Mouse (Mus musculus) liver, embryonic 15.5 days (tissue): ENCODE results near the gene Prickle2. TPM values are rescaled to one million over a fixed set of nuclear protein-coding genes. Genes with fewer than 3 reads are reported as not detected.

Experiments
- ATAC-seq: fragments of 200-750 bp; cut with Nextera tagmentation; 2 replicates; pipeline ENCODE4 v1.8.0; 2017; ENCODE audit warnings: moderate number of reproducible peaks, mild to moderate bottlenecking, moderate library complexity; ENCODE audit not compliant: insufficient read depth
- H3K27ac ChIP-seq: fragments of 300-500 bp; sonication (generic); replicated peaks from 2 replicates; pipeline ENCODE4 v1.5.1; 2015; ENCODE audit warnings: mild to moderate bottlenecking, inconsistent platforms
- H3K27me3 ChIP-seq: fragments of 300-500 bp; sonication (generic); 2 replicates; pipeline ENCODE4 v1.6.1; 2015; ENCODE audit warnings: mild to moderate bottlenecking, inconsistent platforms
- H3K36me3 ChIP-seq: fragments of 300-500 bp; sonication (generic); replicated peaks from 2 replicates; pipeline ENCODE4 v1.6.1; 2015; ENCODE audit warnings: moderate library complexity, mild to moderate bottlenecking, inconsistent platforms
- H3K4me1 ChIP-seq: fragments of 300-500 bp; sonication (generic); replicated peaks from 2 replicates; pipeline ENCODE4 v1.6.1; 2015; ENCODE audit warnings: inconsistent platforms
- H3K4me2 ChIP-seq: fragments of 300-500 bp; sonication (generic); 2 replicates; pipeline ENCODE4 v1.6.1; 2015; ENCODE audit warnings: moderate library complexity, mild to moderate bottlenecking, inconsistent platforms
- H3K4me3 ChIP-seq: fragments of 300-500 bp; sonication (generic); replicated peaks from 2 replicates; pipeline ENCODE4 v1.5.1; 2015; ENCODE audit warnings: mild to moderate bottlenecking, inconsistent platforms
- H3K9ac ChIP-seq: fragments of 300-500 bp; sonication (generic); 2 replicates; pipeline ENCODE4 v1.6.1; 2015; ENCODE audit warnings: moderate library complexity, mild to moderate bottlenecking, inconsistent platforms
- H3K9me3 ChIP-seq: fragments of 300-500 bp; sonication (generic); replicated peaks from 2 replicates; pipeline ENCODE4 v1.6.1; 2016; ENCODE audit warnings: inconsistent platforms
- WGBS: fragments of 180-500 bp; shearing (Covaris S2); methylation state at CpG from one replicate; pipeline ENCODE4 v1.1.7; 2015; ENCODE audit warnings: mixed read lengths; ENCODE audit not compliant: insufficient replicate concordance; 5-methylcytosine and 5-hydroxymethylcytosine counted together
- polyA plus RNA-seq: library from polyadenylated mRNA; unstranded; fragments of >200 nt; fragmentation: Nextera tagmentation; extraction: Ambion mirVana; gene quantifications from 2 replicates; pipeline ENCODE4 v1.2.1, GENCODE M21; 2015

The Prickle2 gene
- polyA plus RNA-seq, 1 experiment from 2014 or later, result 0.33 TPM

GRCm38 (mm10) chr6:92370896-92371295, 335.1 kb downstream of the Prickle2 start:
- ATAC-seq, result no peak
- no peak overlapping the region for H3K9ac ChIP-seq
- 39% methylated on average over 5 of the region's 5 CpGs for WGBS

DNA sequence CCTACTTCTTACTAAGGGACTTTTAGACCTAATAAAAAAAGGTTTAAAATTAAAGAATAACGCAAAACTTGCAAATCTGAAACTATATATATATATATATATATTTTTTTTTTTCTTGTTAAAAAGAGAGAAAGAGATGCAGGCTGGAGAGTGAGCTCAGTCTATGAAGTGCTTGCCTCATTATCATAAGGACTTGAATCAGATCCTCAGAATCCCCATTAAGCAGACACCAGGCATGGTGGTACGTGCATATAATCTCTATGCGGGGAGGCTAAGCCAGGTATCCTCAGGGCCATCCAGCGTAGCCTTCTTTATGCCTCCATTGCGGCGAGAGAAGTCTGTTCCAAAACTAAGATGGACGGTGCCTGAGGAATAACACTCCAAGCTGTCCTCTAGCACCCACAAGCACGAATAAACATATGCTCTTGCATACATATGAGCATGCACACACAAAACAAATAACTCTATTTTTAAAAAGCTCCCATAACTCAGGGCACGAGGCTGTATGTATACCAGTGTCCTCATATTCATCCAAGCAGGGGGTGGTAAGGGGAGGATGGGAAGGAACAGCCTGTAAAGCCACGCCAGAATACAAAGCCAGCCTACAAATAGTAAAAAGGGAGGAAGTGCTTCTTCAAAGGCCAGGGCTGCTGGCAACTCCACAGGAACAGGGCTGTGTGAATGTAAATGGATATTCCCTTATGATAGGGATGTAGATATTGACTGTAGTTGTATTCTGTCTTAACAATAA, 358.5 kb downstream of the Prickle2 start:
- Histone ChIP-seq H3K4me1 (no peaks in the 10 kb centered on the region), H3K9me3 (no peaks in the 10 kb centered on the region), H3K27ac (no peak overlapping the region), H3K36me3 (no peaks in the 10 kb centered on the region), H3K27me3 (no peaks in the 10 kb centered on the region), H3K9ac (no peak overlapping the region), H3K4me2 (no peak overlapping the region), H3K4me3 (no peak overlapping the region)
- WGBS, result 67% methylated on average over 10 of the region's 10 CpGs
- ATAC-seq, result no peak

More at GRCm38 (mm10) chr6:92370896-92371295, 335.1 kb downstream of the Prickle2 start:
- no peak overlapping the region for H3K27ac ChIP-seq
- no peaks in the 10 kb centered on the region for H3K27me3 ChIP-seq
- H3K4me2 ChIP-seq, result no peak overlapping the region
- no peaks in the 10 kb centered on the region for H3K9me3 ChIP-seq
- H3K36me3 ChIP-seq, result no peaks in the 10 kb centered on the region
- H3K4me3 ChIP-seq, result no peak overlapping the region
- H3K4me1 ChIP-seq, result no peaks in the 10 kb centered on the region

DNA sequence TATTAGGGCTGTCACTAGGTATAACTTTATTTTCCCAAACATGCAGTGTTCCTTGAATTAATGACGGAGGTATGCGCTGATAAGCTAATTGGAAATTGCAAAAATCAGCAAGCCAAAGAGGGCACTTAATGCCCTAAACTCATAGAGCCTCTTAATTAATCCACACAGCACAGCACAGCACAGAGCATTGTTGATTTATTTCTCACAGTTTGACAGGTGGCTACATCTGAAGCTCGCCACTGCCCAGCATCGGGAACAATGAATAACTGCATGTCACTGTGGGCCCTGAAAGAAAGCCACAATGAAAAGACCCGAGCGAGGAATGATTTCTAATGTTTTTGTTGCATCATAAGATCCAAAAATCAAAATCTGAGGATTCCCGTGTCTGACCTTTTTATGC, 359.2 kb downstream of the Prickle2 start:
- Histone ChIP-seq H3K9me3 (no peaks in the 10 kb centered on the region), H3K36me3 (no peaks in the 10 kb centered on the region), H3K4me3 (no peak overlapping the region), H3K27ac (no peak overlapping the region), H3K27me3 (no peaks in the 10 kb centered on the region), H3K4me1 (no peaks in the 10 kb centered on the region), H3K9ac (no peak overlapping the region), H3K4me2 (no peak overlapping the region)
- WGBS, result 59% methylated on average over 7 of the region's 7 CpGs
- no peak for ATAC-seq

DNA sequence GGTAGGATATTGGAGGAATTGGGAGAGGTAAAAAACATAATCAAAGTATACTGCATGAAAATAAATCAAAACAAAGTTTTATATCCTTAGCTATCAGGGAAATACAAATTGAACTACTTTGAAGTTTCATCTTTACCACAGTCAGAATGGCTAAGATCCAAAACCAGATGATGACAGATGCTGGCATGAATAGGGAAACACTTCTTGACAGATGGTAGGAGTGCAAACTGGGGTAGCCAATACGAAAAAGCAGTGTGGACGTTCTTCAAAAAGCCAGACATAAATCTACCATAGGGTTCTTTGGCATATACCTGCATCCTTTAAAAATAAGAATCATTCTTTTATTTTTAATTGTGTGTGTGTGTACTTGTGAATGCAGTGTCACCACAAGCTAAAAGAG, 360.8 kb downstream of the Prickle2 start:
- H3K4me2 ChIP-seq, result no peak overlapping the region
- no peak overlapping the region for H3K9ac ChIP-seq
- H3K27me3 ChIP-seq, result no peaks in the 10 kb centered on the region
- no peak for ATAC-seq
- no peak overlapping the region for H3K27ac ChIP-seq
- no peak overlapping the region for H3K4me3 ChIP-seq
- no peaks in the 10 kb centered on the region for H3K4me1 ChIP-seq
- no peaks in the 10 kb centered on the region for H3K9me3 ChIP-seq
- WGBS, result 66% methylated on average over 2 of the region's 2 CpGs
- H3K36me3 ChIP-seq, result no peaks in the 10 kb centered on the region

- H3K4me3 ChIP-seq, result no peak overlapping the region
- WGBS, result 66% methylated on average over 3 of the region's 3 CpGs
- H3K9ac ChIP-seq, result no peak overlapping the region
- ATAC-seq, result no peak
- no peaks in the 10 kb centered on the region for H3K4me1 ChIP-seq
- H3K27ac ChIP-seq, result no peak overlapping the region
- H3K27me3 ChIP-seq, result no peaks in the 10 kb centered on the region
- no peak overlapping the region for H3K4me2 ChIP-seq
- H3K36me3 ChIP-seq, result no peaks in the 10 kb centered on the region
- H3K9me3 ChIP-seq, result no peaks in the 10 kb centered on the region
Observed at GRCm38 (mm10) chr6:92344588-92344987, 361.4 kb downstream of the Prickle2 start.

Other genes with a start within 250 kb of the Prickle2 start
- gene A730049H05Rik, start 110.3 kb upstream of the Prickle2 start, polyA plus RNA-seq, result 0.05 TPM in 1 of 2 replicates, not detected in the other
- gene Gm15737, start 163.2 kb upstream of the Prickle2 start, polyA plus RNA-seq, result not detected in 2 replicates
- gene Adamts9, start 237.3 kb upstream of the Prickle2 start, polyA plus RNA-seq, result 0.81 and 1.3 TPM in 2 replicates